Mouse (Mus musculus): ENCODE results near the gene Paics. TPM values are rescaled to one million over a fixed set of nuclear protein-coding genes. Genes with fewer than 3 reads are reported as not detected.

Gene Paics
- polyA plus RNA-seq, 1 experiment from 2014 or later: 165 TPM

DNA sequence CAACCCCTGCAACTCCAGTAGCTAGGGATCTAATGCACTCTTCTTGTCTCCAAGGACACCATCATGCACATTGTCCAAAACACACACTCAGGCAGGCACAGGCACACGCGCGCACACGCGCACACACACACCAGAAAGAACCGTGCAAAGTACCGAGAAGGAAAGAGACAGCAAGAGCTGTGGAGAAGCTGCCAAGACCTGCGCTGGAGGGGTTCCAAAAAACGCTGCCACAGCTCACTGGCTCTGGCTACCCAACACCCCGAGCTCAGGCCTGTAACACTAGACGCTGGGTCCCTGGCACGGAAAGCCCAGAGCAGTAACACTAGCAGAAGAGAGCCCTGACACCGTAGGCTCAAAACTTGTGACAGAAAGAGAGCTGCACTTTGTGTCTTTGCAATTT lies 27.7 kb upstream of the Paics start:
- Histone ChIP-seq H3K9ac (replicated peaks; ENCODE audit: low read depth, low read length) (no peak overlapping the region), H3K27ac (ENCODE audit: low read depth, low read length) (no peak overlapping the region), H3K36me3 (ENCODE audit: control insufficient read depth, insufficient read depth, low read length) (peaks cover 4% of the 10 kb centered on the region; the same call in 1 of the 2 replicates), H3K27me3 (ENCODE audit: control insufficient read depth, insufficient read depth, low read length) (no peaks in the 10 kb centered on the region), H3K4me1 (ENCODE audit: control insufficient read depth, insufficient read depth, low read length) (no peaks in the 10 kb centered on the region), H3K9me3 (ENCODE audit: control insufficient read depth, low read length) (no peaks in the 10 kb centered on the region), H3K4me3 (ENCODE audit: low read depth, low read length) (no peak overlapping the region), H3K4me2 (ENCODE audit: low read depth, low read length) (no peak overlapping the region)
- ATAC-seq (ENCODE audit: low read depth): no peak; the same call in 1 of the 2 replicates
- 85% methylated on average over 13 of the region's 13 CpGs for WGBS

- no peak for ATAC-seq (ENCODE audit: low read depth)
- 81% methylated on average over 1 of the region's 1 CpGs for WGBS
- no peak overlapping the region for H3K9ac ChIP-seq (replicated peaks; ENCODE audit: low read depth, low read length)
Measured at GRCm38 (mm10) chr5:76924296-76924695, 26.8 kb upstream of the Paics start.

DNA sequence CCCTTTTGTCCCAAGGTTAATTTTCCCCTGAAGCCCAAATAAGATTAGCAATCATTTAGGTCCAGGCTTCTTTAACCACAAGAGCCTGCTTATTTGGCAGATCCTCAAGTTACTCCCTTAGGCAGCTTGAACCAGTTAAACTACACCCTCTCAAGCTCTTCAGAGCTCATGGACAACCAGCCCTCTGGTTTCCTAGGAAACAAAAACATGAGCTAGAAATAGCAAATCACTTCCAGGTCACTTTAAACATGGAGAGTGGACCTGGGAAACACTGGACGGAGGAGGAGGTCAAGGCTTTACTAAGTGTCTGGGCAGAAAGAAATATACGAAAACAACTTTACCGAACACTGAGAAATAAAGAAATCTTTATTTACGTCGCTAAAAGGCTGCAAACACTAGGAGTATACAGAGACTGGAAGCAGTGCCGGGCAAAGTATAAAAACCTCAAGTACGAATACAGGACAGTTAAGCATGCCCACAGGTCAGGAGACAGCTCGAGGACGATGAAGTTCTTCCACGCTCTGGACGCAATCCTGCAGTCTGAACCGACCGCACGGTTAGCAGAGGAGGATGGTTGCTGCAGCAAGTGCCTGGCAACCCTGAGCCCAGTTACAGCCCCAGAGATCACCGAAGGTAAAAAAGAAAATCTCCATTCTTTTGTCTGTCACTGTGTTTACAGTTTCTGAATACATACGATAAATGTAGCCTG lies 22.8 kb upstream of the Paics start:
- no peaks in the 10 kb centered on the region for H3K9me3 ChIP-seq (ENCODE audit: control insufficient read depth, low read length)
- no peaks in the 10 kb centered on the region for H3K36me3 ChIP-seq (ENCODE audit: control insufficient read depth, insufficient read depth, low read length)
- no peaks in the 10 kb centered on the region for H3K4me1 ChIP-seq (ENCODE audit: control insufficient read depth, insufficient read depth, low read length)
- H3K4me3 ChIP-seq (ENCODE audit: low read depth, low read length): no peak overlapping the region
- no peak overlapping the region for H3K4me2 ChIP-seq (ENCODE audit: low read depth, low read length)
- H3K9ac ChIP-seq (replicated peaks; ENCODE audit: low read depth, low read length): no peak overlapping the region
- no peak for ATAC-seq (ENCODE audit: low read depth)
- H3K27me3 ChIP-seq (ENCODE audit: control insufficient read depth, insufficient read depth, low read length): no peaks in the 10 kb centered on the region
- 84% methylated on average over 16 of the region's 16 CpGs for WGBS
- no peak overlapping the region for H3K27ac ChIP-seq (ENCODE audit: low read depth, low read length)

More at GRCm38 (mm10) chr5:76924296-76924695, 26.8 kb upstream of the Paics start:
- Histone ChIP-seq H3K36me3 (ENCODE audit: control insufficient read depth, insufficient read depth, low read length) (peaks cover 4% of the 10 kb centered on the region; the same call in 1 of the 2 replicates), H3K9me3 (ENCODE audit: control insufficient read depth, low read length) (no peaks in the 10 kb centered on the region), H3K4me2 (ENCODE audit: low read depth, low read length) (no peak overlapping the region), H3K4me3 (ENCODE audit: low read depth, low read length) (no peak overlapping the region), H3K27me3 (ENCODE audit: control insufficient read depth, insufficient read depth, low read length) (no peaks in the 10 kb centered on the region), H3K4me1 (ENCODE audit: control insufficient read depth, insufficient read depth, low read length) (no peaks in the 10 kb centered on the region), H3K27ac (ENCODE audit: low read depth, low read length) (no peak overlapping the region)

GRCm38 (mm10) chr5:76929180-76929877 lies 21.8 kb upstream of the Paics start:
- H3K9ac ChIP-seq (replicated peaks; ENCODE audit: low read depth, low read length): no peak overlapping the region
- 87% methylated on average over 7 of the region's 7 CpGs for WGBS
- H3K4me3 ChIP-seq (ENCODE audit: low read depth, low read length): no peak overlapping the region
- no peak overlapping the region for H3K27ac ChIP-seq (ENCODE audit: low read depth, low read length)
- no peak for ATAC-seq (ENCODE audit: low read depth)
- H3K36me3 ChIP-seq (ENCODE audit: control insufficient read depth, insufficient read depth, low read length): no peaks in the 10 kb centered on the region
- no peak overlapping the region for H3K4me2 ChIP-seq (ENCODE audit: low read depth, low read length)
- H3K4me1 ChIP-seq (ENCODE audit: control insufficient read depth, insufficient read depth, low read length): no peaks in the 10 kb centered on the region
- no peaks in the 10 kb centered on the region for H3K27me3 ChIP-seq (ENCODE audit: control insufficient read depth, insufficient read depth, low read length)
- H3K9me3 ChIP-seq (ENCODE audit: control insufficient read depth, low read length): no peaks in the 10 kb centered on the region

DNA sequence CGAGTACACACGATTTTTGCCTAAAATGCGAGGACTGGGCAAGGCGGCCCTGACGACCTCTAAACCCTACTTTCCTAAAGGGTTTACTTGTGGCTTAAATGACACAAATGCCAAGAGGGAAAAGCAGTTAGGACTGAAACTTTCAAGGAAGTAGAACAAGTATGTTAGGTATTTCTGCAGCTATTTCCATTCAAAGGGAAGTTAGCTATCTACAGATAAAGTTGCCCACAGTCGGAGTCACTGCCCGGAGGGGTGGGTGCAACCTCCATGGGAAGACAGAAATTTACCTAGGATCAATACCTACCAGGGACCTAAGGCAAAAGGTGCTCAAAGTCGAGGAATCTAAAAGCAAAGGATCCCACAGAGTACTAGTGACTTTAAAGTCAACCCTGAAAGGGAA lies 11.4 kb upstream of the Paics start:
- Histone ChIP-seq H3K9ac (replicated peaks; ENCODE audit: low read depth, low read length) (no peak overlapping the region), H3K4me3 (ENCODE audit: low read depth, low read length) (no peak overlapping the region), H3K4me1 (ENCODE audit: control insufficient read depth, insufficient read depth, low read length) (no peaks in the 10 kb centered on the region), H3K27me3 (ENCODE audit: control insufficient read depth, insufficient read depth, low read length) (no peaks in the 10 kb centered on the region), H3K4me2 (ENCODE audit: low read depth, low read length) (no peak overlapping the region), H3K27ac (ENCODE audit: low read depth, low read length) (no peak overlapping the region), H3K9me3 (ENCODE audit: control insufficient read depth, low read length) (no peaks in the 10 kb centered on the region), H3K36me3 (ENCODE audit: control insufficient read depth, insufficient read depth, low read length) (no peaks in the 10 kb centered on the region)
- no peak for ATAC-seq (ENCODE audit: low read depth)
- WGBS: 98% methylated on average over 8 of the region's 8 CpGs

GRCm38 (mm10) chr5:76941975-76942374 lies 9.1 kb upstream of the Paics start:
- H3K27ac ChIP-seq (ENCODE audit: low read depth, low read length): no peak overlapping the region
- no peak overlapping the region for H3K4me2 ChIP-seq (ENCODE audit: low read depth, low read length)
- WGBS: 97% methylated on average over 4 of the region's 4 CpGs
- no peaks in the 10 kb centered on the region for H3K4me1 ChIP-seq (ENCODE audit: control insufficient read depth, insufficient read depth, low read length)
- no peak for ATAC-seq (ENCODE audit: low read depth)
- no peaks in the 10 kb centered on the region for H3K27me3 ChIP-seq (ENCODE audit: control insufficient read depth, insufficient read depth, low read length)
- H3K4me3 ChIP-seq (ENCODE audit: low read depth, low read length): no peak overlapping the region
- H3K9me3 ChIP-seq (ENCODE audit: control insufficient read depth, low read length): no peaks in the 10 kb centered on the region
- H3K36me3 ChIP-seq (ENCODE audit: control insufficient read depth, insufficient read depth, low read length): no peaks in the 10 kb centered on the region
- H3K9ac ChIP-seq (replicated peaks; ENCODE audit: low read depth, low read length): no peak overlapping the region

- 92% methylated on average over 4 of the region's 4 CpGs for WGBS
- H3K27me3 ChIP-seq (ENCODE audit: control insufficient read depth, insufficient read depth, low read length): no peaks in the 10 kb centered on the region
Measured at GRCm38 (mm10) chr5:76942505-76942904, 8.6 kb upstream of the Paics start.

GRCm38 (mm10) chr5:76944965-76945677 lies 6.0 kb upstream of the Paics start:
- H3K36me3 ChIP-seq (ENCODE audit: control insufficient read depth, insufficient read depth, low read length): no peaks in the 10 kb centered on the region; the same call in 1 of the 2 replicates
- H3K9me3 ChIP-seq (ENCODE audit: control insufficient read depth, low read length): no peaks in the 10 kb centered on the region
- H3K27ac ChIP-seq (ENCODE audit: low read depth, low read length): no peak overlapping the region
- H3K4me3 ChIP-seq (ENCODE audit: low read depth, low read length): no peak overlapping the region
- ATAC-seq (ENCODE audit: low read depth): no peak
- H3K4me1 ChIP-seq (ENCODE audit: control insufficient read depth, insufficient read depth, low read length): 0 out of 2 replicates have a peak, but pooled peaks cover 9% of the 10 kb centered on the region
- H3K4me2 ChIP-seq (ENCODE audit: low read depth, low read length): no peak overlapping the region
- WGBS: 79% methylated on average over 6 of the region's 6 CpGs
- H3K9ac ChIP-seq (replicated peaks; ENCODE audit: low read depth, low read length): no peak overlapping the region
- no peaks in the 10 kb centered on the region for H3K27me3 ChIP-seq (ENCODE audit: control insufficient read depth, insufficient read depth, low read length)

More at GRCm38 (mm10) chr5:76942505-76942904, 8.6 kb upstream of the Paics start:
- H3K4me2 ChIP-seq (ENCODE audit: low read depth, low read length): no peak overlapping the region
- H3K36me3 ChIP-seq (ENCODE audit: control insufficient read depth, insufficient read depth, low read length): no peaks in the 10 kb centered on the region
- no peak overlapping the region for H3K4me3 ChIP-seq (ENCODE audit: low read depth, low read length)
- H3K9ac ChIP-seq (replicated peaks; ENCODE audit: low read depth, low read length): no peak overlapping the region
- no peaks in the 10 kb centered on the region for H3K4me1 ChIP-seq (ENCODE audit: control insufficient read depth, insufficient read depth, low read length)
- H3K9me3 ChIP-seq (ENCODE audit: control insufficient read depth, low read length): no peaks in the 10 kb centered on the region
- no peak overlapping the region for H3K27ac ChIP-seq (ENCODE audit: low read depth, low read length)
- no peak for ATAC-seq (ENCODE audit: low read depth)

DNA sequence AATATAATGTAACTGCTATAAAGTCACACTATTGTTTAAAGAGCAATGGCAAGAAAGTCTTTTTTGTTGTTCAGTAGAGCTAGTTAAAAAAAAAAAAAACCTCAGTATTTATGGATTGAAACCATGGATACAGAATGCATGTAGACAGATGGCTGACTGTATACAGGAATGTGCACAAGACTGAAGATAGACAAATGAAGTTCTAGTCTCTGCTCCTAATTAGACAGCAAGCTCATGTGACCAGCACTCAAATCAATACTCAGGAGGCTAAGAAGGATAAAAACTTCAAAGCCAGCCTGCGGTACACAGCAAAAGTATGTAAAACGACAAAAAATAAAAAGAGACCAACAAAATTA lies 5.5 kb upstream of the Paics start:
- no peaks in the 10 kb centered on the region for H3K9me3 ChIP-seq (ENCODE audit: control insufficient read depth, low read length)
- no peak for ATAC-seq (ENCODE audit: low read depth)
- H3K4me1 ChIP-seq (ENCODE audit: control insufficient read depth, insufficient read depth, low read length): 0 out of 2 replicates have a peak, but pooled peaks cover 13% of the 10 kb centered on the region
- H3K27me3 ChIP-seq (ENCODE audit: control insufficient read depth, insufficient read depth, low read length): no peaks in the 10 kb centered on the region
- no peak overlapping the region for H3K4me2 ChIP-seq (ENCODE audit: low read depth, low read length)
- no peak overlapping the region for H3K9ac ChIP-seq (replicated peaks; ENCODE audit: low read depth, low read length)
- no peaks in the 10 kb centered on the region; the same call in 1 of the 2 replicates for H3K36me3 ChIP-seq (ENCODE audit: control insufficient read depth, insufficient read depth, low read length)
- no peak overlapping the region for H3K27ac ChIP-seq (ENCODE audit: low read depth, low read length)
- no peak overlapping the region for H3K4me3 ChIP-seq (ENCODE audit: low read depth, low read length)
- WGBS: 85% methylated on average over 2 of the region's 2 CpGs
